Mouse (Mus musculus): ENCODE results near the gene Capn9. TPM values are rescaled to one million over a fixed set of nuclear protein-coding genes. Genes with fewer than 3 reads are reported as not detected.

Capn9 gene
- polyA plus RNA-seq, 1 experiment from 2014 or later, result not detected

DNA sequence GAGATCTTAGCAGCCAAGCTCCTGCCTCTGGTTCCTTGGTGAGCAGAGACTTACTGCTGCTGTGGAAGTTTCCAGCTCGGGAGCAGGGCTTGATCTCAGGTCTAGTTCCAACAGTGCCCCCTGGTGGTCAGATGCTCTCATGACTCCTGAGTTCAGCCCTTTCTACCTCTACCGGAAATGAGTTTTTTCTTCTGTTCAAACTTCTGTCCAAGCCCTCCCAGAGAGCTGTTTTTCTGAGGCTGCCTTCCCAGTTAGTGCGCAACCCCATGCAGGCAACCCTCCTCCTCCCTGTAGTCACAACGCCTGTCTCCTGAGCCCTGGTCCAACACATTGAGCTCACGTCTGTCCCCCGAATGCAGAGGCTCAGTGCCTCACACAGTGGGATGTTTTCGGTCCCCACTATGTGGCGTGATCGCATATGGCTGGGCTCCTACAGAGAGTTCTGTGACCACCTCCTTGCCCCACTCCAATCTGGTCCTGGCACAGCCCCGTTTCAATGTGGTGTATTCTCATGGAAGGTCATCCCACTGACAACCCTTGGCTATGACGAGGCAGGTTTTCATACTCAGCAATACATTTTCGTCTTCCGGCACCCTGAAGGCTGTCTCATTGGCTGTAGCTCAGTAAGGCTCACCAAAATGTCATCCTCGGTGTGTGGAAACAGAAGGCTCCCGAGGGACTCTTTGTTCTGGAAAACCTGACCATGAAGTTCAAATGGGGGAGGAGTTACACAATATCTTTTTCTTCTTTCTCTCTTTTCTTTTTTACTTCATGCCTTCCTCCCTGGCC lies 2.2 kb upstream of the Capn9 start:
- Histone ChIP-seq H3K4me1 (ENCODE audit: control insufficient read depth, insufficient read depth, low read length) (peaks cover 11% of the 10 kb centered on the region; the same call in 1 of the 2 replicates), H3K27ac (ENCODE audit: low read depth, low read length) (peak overlapping the region; percentile 71; the same call in 1 of the 2 replicates), H3K4me3 (ENCODE audit: low read depth, low read length) (no peak overlapping the region), H3K4me2 (peak overlapping the region; percentile 3; the same call in 1 of the 2 replicates), H3K9me3 (replicated peaks; ENCODE audit: control insufficient read depth, low read length) (no peaks in the 10 kb centered on the region), H3K9ac (ENCODE audit: low read depth, low read length) (peak overlapping the region; percentile 50; the same call in 1 of the 2 replicates), H3K36me3 (ENCODE audit: control insufficient read depth, insufficient read depth, low read length) (no peaks in the 10 kb centered on the region), H3K27me3 (ENCODE audit: control insufficient read depth, insufficient read depth, low read length) (no peaks in the 10 kb centered on the region)
- 59% methylated on average over 15 of the region's 15 CpGs for WGBS (ENCODE audit: insufficient replicate concordance)
- ATAC-seq (replicated peaks; ENCODE audit: insufficient number of reproducible peaks, low FRiP score, low TSS enrichment), result no peak

DNA sequence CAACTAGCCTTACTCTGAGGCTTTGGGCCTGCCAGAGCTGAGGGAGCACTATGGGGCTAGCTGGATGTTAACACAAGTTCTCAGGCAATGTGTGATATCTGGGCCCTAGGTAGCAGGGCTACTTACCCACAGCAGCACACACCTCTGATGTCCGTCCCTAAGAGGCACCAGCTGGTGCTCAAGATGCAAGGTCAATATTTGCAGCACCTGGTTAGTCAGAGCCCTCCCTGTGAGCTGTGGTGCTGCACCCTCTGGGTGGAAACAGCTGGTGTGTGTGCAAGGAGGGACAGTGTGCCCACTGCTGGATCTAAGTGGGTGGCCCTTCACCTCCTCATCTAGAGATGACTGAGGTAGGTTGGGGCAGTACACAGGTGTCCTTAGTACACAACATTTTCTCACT lies 840 bp downstream of the Capn9 start:
- Histone ChIP-seq H3K4me2 (no peak overlapping the region), H3K4me3 (ENCODE audit: low read depth, low read length) (no peak overlapping the region), H3K36me3 (ENCODE audit: control insufficient read depth, insufficient read depth, low read length) (no peaks in the 10 kb centered on the region), H3K27ac (ENCODE audit: low read depth, low read length) (no peak overlapping the region), H3K9me3 (replicated peaks; ENCODE audit: control insufficient read depth, low read length) (no peaks in the 10 kb centered on the region), H3K4me1 (ENCODE audit: control insufficient read depth, insufficient read depth, low read length) (0 out of 2 replicates have a peak, but pooled peaks cover 3% of the 10 kb centered on the region), H3K9ac (ENCODE audit: low read depth, low read length) (no peak overlapping the region), H3K27me3 (ENCODE audit: control insufficient read depth, insufficient read depth, low read length) (no peaks in the 10 kb centered on the region)
- WGBS (ENCODE audit: insufficient replicate concordance), result 63% methylated on average over 1 of the region's 1 CpGs
- no peak for ATAC-seq (replicated peaks; ENCODE audit: insufficient number of reproducible peaks, low FRiP score, low TSS enrichment)

DNA sequence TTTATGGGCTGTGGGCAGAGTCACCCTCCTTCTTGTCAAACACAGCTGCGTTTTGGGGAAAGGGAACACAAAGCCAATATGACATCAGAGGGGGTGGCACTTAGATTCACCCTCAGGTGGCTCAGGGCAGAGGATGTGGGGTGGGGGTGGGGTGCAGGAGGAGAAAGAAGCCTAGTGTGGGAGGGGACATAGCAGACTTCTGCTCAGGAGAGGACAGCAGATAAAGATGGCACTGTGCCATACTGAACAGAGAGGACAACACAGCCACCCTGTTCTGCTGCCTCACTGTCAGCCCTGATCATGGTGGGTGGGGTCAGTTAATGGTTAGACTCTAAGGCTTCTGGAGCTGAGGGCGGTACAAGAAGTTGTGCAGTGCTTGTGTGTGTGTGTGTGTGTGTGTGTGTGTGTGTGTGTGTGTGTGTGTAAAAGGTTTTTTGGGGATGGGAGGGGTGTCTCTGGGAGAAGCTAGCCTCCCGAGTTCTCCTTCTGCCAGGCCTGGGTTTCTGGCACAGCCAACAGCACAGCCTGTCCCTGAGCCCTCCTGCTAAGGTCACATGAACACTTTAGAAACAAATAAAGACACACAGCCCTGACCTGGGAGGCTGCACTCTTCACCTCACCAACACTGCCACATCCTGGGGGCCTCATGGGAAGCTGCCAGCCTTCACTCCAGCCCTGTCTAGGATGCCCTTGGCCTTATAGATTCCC lies 10.0 kb downstream of the Capn9 start:
- Histone ChIP-seq H3K27ac (ENCODE audit: low read depth, low read length) (no peak overlapping the region), H3K9ac (ENCODE audit: low read depth, low read length) (0 out of 2 replicates have a peak overlapping the region, but pooled peaks have one; percentile 0), H3K36me3 (ENCODE audit: control insufficient read depth, insufficient read depth, low read length) (no peaks in the 10 kb centered on the region), H3K27me3 (ENCODE audit: control insufficient read depth, insufficient read depth, low read length) (no peaks in the 10 kb centered on the region), H3K4me3 (ENCODE audit: low read depth, low read length) (no peak overlapping the region), H3K4me1 (ENCODE audit: control insufficient read depth, insufficient read depth, low read length) (peaks cover 11% of the 10 kb centered on the region), H3K4me2 (no peak overlapping the region), H3K9me3 (replicated peaks; ENCODE audit: control insufficient read depth, low read length) (no peaks in the 10 kb centered on the region)
- ATAC-seq (replicated peaks; ENCODE audit: insufficient number of reproducible peaks, low FRiP score, low TSS enrichment), result no peak
- 53% methylated on average over 3 of the region's 3 CpGs for WGBS (ENCODE audit: insufficient replicate concordance)

DNA sequence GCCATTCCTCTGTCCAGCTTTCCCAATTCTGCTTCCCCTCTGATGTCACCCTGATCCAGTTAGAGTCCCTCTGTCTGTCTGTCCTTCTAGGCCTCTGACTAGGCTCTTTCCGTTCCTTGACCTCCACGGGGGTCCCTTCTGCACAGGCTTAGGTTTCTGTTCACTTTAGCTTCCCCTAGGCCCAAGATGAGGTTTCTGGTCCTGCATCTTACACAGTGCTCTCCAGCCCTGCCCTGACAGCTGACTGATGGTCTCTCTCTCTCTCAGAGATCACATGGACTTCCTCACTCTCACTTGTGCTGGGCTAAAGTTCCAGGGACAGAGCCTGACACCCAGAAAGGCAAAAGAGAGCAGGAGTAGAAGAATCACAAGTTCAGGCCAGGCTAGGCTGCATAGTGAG lies 10.6 kb downstream of the Capn9 start:
- no peak overlapping the region for H3K4me3 ChIP-seq (ENCODE audit: low read depth, low read length)
- no peaks in the 10 kb centered on the region for H3K9me3 ChIP-seq (replicated peaks; ENCODE audit: control insufficient read depth, low read length)
- H3K9ac ChIP-seq (ENCODE audit: low read depth, low read length), result peak overlapping the region; percentile 0; the same call in 1 of the 2 replicates
- H3K27me3 ChIP-seq (ENCODE audit: control insufficient read depth, insufficient read depth, low read length), result no peaks in the 10 kb centered on the region
- H3K27ac ChIP-seq (ENCODE audit: low read depth, low read length), result no peak overlapping the region
- no peak overlapping the region for H3K4me2 ChIP-seq
- no peaks in the 10 kb centered on the region for H3K36me3 ChIP-seq (ENCODE audit: control insufficient read depth, insufficient read depth, low read length)
- ATAC-seq (replicated peaks; ENCODE audit: insufficient number of reproducible peaks, low FRiP score, low TSS enrichment), result no peak
- peaks cover 11% of the 10 kb centered on the region for H3K4me1 ChIP-seq (ENCODE audit: control insufficient read depth, insufficient read depth, low read length)
- whole genome bisulfite sequencing (ENCODE audit: insufficient replicate concordance), result 78% methylated on average over 2 of the region's 2 CpGs

DNA sequence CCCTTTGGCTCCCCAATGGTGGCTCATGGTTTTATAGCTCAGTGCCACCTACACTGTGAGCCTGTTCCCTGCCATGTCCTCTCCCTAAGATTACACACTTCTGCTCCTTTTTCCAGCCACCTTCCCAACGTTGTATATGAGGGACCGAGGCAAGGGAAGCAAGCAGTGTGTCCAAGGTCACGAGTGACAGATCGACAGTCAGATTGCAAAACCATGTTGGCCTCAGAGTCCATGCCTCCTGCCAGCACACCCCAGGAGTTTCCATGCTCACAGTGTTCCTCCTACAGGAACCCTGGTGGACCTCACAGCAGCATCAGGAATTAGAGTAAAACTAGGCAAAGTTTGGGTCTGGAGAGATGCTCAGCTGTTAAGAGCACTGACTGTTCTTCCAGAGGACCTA lies 13.5 kb downstream of the Capn9 start:
- no peaks in the 10 kb centered on the region for H3K27me3 ChIP-seq (ENCODE audit: control insufficient read depth, insufficient read depth, low read length)
- WGBS (ENCODE audit: insufficient replicate concordance), result 75% methylated on average over 4 of the region's 4 CpGs
- no peaks in the 10 kb centered on the region for H3K36me3 ChIP-seq (ENCODE audit: control insufficient read depth, insufficient read depth, low read length)
- H3K4me2 ChIP-seq, result no peak overlapping the region
- peaks cover 11% of the 10 kb centered on the region for H3K4me1 ChIP-seq (ENCODE audit: control insufficient read depth, insufficient read depth, low read length)
- H3K9me3 ChIP-seq (replicated peaks; ENCODE audit: control insufficient read depth, low read length), result no peaks in the 10 kb centered on the region
- H3K4me3 ChIP-seq (ENCODE audit: low read depth, low read length), result no peak overlapping the region
- no peak overlapping the region for H3K27ac ChIP-seq (ENCODE audit: low read depth, low read length)
- no peak overlapping the region for H3K9ac ChIP-seq (ENCODE audit: low read depth, low read length)
- ATAC-seq (replicated peaks; ENCODE audit: insufficient number of reproducible peaks, low FRiP score, low TSS enrichment), result no peak

DNA sequence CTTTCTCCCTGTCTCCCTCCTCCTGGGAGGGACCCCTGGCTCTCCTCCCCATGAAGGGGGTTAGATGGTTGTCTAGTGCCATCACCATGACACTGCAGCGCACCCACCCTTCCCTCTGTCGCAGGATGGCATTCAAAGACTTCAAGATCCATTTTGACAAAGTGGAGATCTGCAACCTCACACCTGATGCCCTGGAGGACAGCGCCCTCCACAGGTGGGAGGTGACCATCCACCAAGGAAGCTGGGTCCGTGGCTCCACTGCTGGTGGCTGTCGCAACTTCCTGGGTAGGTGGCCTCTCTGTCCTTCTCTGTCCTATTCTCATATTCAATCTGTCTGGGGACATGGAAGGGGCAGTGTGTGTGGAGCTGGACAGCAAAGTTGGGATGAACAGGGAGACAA lies 28.2 kb downstream of the Capn9 start:
- WGBS (ENCODE audit: insufficient replicate concordance), result 69% methylated on average over 5 of the region's 5 CpGs
- Histone ChIP-seq H3K4me3 (ENCODE audit: low read depth, low read length) (no peak overlapping the region), H3K36me3 (ENCODE audit: control insufficient read depth, insufficient read depth, low read length) (no peaks in the 10 kb centered on the region), H3K9ac (ENCODE audit: low read depth, low read length) (no peak overlapping the region), H3K4me2 (no peak overlapping the region), H3K9me3 (replicated peaks; ENCODE audit: control insufficient read depth, low read length) (no peaks in the 10 kb centered on the region), H3K27ac (ENCODE audit: low read depth, low read length) (no peak overlapping the region), H3K4me1 (ENCODE audit: control insufficient read depth, insufficient read depth, low read length) (no peaks in the 10 kb centered on the region), H3K27me3 (ENCODE audit: control insufficient read depth, insufficient read depth, low read length) (0 out of 2 replicates have a peak, but pooled peaks cover 7% of the 10 kb centered on the region)
- no peak for ATAC-seq (replicated peaks; ENCODE audit: insufficient number of reproducible peaks, low FRiP score, low TSS enrichment)

DNA sequence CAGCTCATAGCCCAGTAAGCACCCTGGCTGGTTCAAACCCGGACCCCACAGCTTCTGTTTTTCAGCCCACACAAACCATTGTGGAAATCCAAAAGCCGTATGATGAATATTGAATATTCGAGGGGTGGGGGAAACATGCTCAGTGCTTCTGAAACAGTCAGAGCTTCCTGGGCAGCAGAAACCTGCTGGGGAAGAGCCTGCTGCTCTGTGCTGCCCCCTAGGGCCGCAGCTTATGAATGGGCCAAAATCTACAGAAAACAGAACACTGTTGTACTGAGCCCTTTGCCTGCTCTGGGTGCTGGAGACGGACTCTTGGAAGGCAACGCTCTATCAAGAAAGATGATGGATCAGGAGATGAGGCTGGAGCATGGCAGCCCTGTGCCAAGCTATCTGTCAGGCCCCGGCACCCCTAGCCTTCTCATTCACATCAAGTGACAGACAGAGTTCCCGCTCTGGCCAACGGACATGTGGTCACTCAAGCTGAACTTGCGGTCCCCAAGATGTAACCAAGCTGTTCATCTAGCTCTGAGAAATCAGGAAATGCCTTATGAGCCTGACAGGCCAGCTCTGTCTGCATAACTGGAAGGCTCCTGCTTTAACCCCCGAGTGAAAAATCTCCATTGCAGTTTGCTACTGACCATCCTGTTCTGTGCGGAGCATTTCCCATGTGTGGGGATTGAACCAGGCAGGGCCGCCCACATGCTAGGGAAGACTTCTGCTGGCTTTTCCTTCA lies 32.5 kb downstream of the Capn9 start:
- 68% methylated on average over 13 of the region's 13 CpGs for WGBS (ENCODE audit: insufficient replicate concordance)
- ATAC-seq (replicated peaks; ENCODE audit: insufficient number of reproducible peaks, low FRiP score, low TSS enrichment), result no peak

DNA sequence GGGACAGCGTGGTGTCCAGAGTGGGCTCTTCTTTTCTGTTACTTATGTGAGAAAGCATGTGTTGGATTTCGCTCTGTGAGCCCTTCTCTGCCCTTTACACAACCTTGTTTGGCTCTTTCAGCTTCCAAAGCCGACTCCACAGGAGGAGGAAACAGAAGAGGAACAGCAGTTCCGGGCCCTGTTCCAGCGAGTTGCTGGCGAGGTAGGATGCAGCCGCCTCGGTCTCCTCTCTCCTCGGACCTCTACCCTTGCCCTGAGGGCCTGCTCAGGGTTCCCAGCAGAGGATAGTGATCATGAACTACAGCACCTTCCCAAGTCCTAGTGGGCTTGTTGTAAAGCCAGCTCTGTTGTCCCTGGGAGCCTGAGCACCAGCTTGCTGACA lies 33.1 kb downstream of the Capn9 start:
- whole genome bisulfite sequencing (ENCODE audit: insufficient replicate concordance), result 76% methylated on average over 9 of the region's 9 CpGs
- no peak overlapping the region for H3K4me2 ChIP-seq
- no peaks in the 10 kb centered on the region for H3K9me3 ChIP-seq (replicated peaks; ENCODE audit: control insufficient read depth, low read length)
- no peak overlapping the region for H3K27ac ChIP-seq (ENCODE audit: low read depth, low read length)
- H3K4me1 ChIP-seq (ENCODE audit: control insufficient read depth, insufficient read depth, low read length), result no peaks in the 10 kb centered on the region
- ATAC-seq (replicated peaks; ENCODE audit: insufficient number of reproducible peaks, low FRiP score, low TSS enrichment), result no peak
- H3K9ac ChIP-seq (ENCODE audit: low read depth, low read length), result no peak overlapping the region
- H3K36me3 ChIP-seq (ENCODE audit: control insufficient read depth, insufficient read depth, low read length), result no peaks in the 10 kb centered on the region
- 0 out of 2 replicates have a peak, but pooled peaks cover 6% of the 10 kb centered on the region for H3K27me3 ChIP-seq (ENCODE audit: control insufficient read depth, insufficient read depth, low read length)
- H3K4me3 ChIP-seq (ENCODE audit: low read depth, low read length), result no peak overlapping the region

More for the DNA sequence above, 32.5 kb downstream of the Capn9 start:
- H3K36me3 ChIP-seq (ENCODE audit: control insufficient read depth, insufficient read depth, low read length), result no peaks in the 10 kb centered on the region
- no peak overlapping the region for H3K4me3 ChIP-seq (ENCODE audit: low read depth, low read length)
- H3K27ac ChIP-seq (ENCODE audit: low read depth, low read length), result no peak overlapping the region
- H3K9me3 ChIP-seq (replicated peaks; ENCODE audit: control insufficient read depth, low read length), result no peaks in the 10 kb centered on the region
- H3K4me2 ChIP-seq, result no peak overlapping the region
- H3K4me1 ChIP-seq (ENCODE audit: control insufficient read depth, insufficient read depth, low read length), result no peaks in the 10 kb centered on the region
- no peak overlapping the region for H3K9ac ChIP-seq (ENCODE audit: low read depth, low read length)
- H3K27me3 ChIP-seq (ENCODE audit: control insufficient read depth, insufficient read depth, low read length), result 0 out of 2 replicates have a peak, but pooled peaks cover 8% of the 10 kb centered on the region
